Mouse (Mus musculus) MEL (cell line): ENCODE measurements around the gene Trmt2a.

ENCODE experiments used
- CTCF ChIP-seq, 3 experiments: IDR thresholded peaks in 2 of 3; conservative IDR thresholded peaks in 1 of 3; 2 replicates each; pipeline ENCODE4 v1.5.1; 2011 to 2012; ENCODE audit warnings: low read length in 3 of 3, low read depth in 2 of 3, mild to moderate bottlenecking in 2 of 3, improper control_type of control experiment in 1 of 3, inconsistent platforms in 1 of 3, mixed read lengths in 1 of 3, moderate library complexity in 1 of 3; ENCODE audit not compliant: control insufficient read depth in 1 of 3, insufficient read depth in 1 of 3, poor library complexity in 1 of 3, severe bottlenecking in 1 of 3
- EP300 ChIP-seq, 2 experiments: IDR thresholded peaks; 2 replicates each; pipeline ENCODE4 v1.6.1; 2011; ENCODE audit warnings: improper control_type of control experiment in 2 of 2, low read length in 2 of 2, low read depth in 1 of 2, mild to moderate bottlenecking in 1 of 2
- ETS1 ChIP-seq: IDR thresholded peaks from 2 replicates; pipeline ENCODE4 v1.6.1; 2012; ENCODE audit warnings: low read depth, mild to moderate bottlenecking, inconsistent platforms, low read length, improper control_type of control experiment, moderate library complexity
- GABPA ChIP-seq: IDR thresholded peaks from 2 replicates; pipeline ENCODE4 v1.6.1; 2012; ENCODE audit warnings: low read depth, mild to moderate bottlenecking, inconsistent platforms, low read length, improper control_type of control experiment, moderate library complexity
- GATA1 ChIP-seq: IDR thresholded peaks from 2 replicates; pipeline ENCODE4 v1.6.1; 2011; ENCODE audit warnings: low read depth, low read length, improper control_type of control experiment
- POLR2A ChIP-seq, 2 experiments: IDR thresholded peaks; 2 replicates each; pipeline ENCODE4 v1.6.1; 2011 to 2012; ENCODE audit warnings: low read length in 2 of 2, mild to moderate bottlenecking in 2 of 2, control low read depth in 1 of 2, improper control_type of control experiment in 1 of 2, low read depth in 1 of 2, moderate library complexity in 1 of 2; ENCODE audit not compliant: control insufficient read depth in 1 of 2, insufficient read depth in 1 of 2, poor library complexity in 1 of 2
- USF1 ChIP-seq: IDR thresholded peaks from 2 replicates; pipeline ENCODE4 v1.6.1; 2014; ENCODE audit warnings: low read depth, mild to moderate bottlenecking, inconsistent platforms, low read length, improper control_type of control experiment, moderate library complexity

GRCm38 (mm10) chr16:18241581-18241980 lies 6.9 kb upstream of the Trmt2a start:
- no peak for TF ChIP-seq CTCF (IDR thresholded peaks at IDR 0.05 in 2 of 3, conservative IDR thresholded peaks at IDR 0.05 in 1 of 3; ENCODE audit: control insufficient read depth in 1 of 3, insufficient read depth in 1 of 3, low read depth in 2 of 3, low read length in 3 of 3, poor library complexity in 1 of 3, severe bottlenecking in 1 of 3)
- TF ChIP-seq EP300 (IDR thresholded peaks at IDR 0.05; ENCODE audit: low read depth in 1 of 2, low read length in 2 of 2): no peak
- no peak; a peak in 1 of 4 replicates for TF ChIP-seq POLR2A (IDR thresholded peaks at IDR 0.05; ENCODE audit: control insufficient read depth in 1 of 2, insufficient read depth in 1 of 2, low read depth in 1 of 2, low read length in 2 of 2, poor library complexity in 1 of 2)
- no peak for TF ChIP-seq ETS1
- no peak for TF ChIP-seq USF1
- no peak for TF ChIP-seq GATA1
- TF ChIP-seq GABPA: no peak
